Mouse (Mus musculus): ENCODE measurements around the gene Tmem45a. TPM values are rescaled to one million over a fixed set of nuclear protein-coding genes. Genes with fewer than 3 reads are reported as not detected.

The Tmem45a gene
- polyA plus RNA-seq, 1 experiment: 2.0 TPM

GRCm38 (mm10) chr16:56886616-56887116 lies 700 bp upstream of the Tmem45a start:
- TF ChIP-seq POLR2A (IDR thresholded peaks at IDR 0.05; ENCODE audit: low read depth, low read length) (no peak), CTCF (conservative IDR thresholded peaks at IDR 0.05; ENCODE audit: insufficient read depth, insufficient read length, low read depth, low read length) (no peak)
- no peak overlapping the region for H3K4me3 ChIP-seq (ENCODE audit: insufficient read depth, low read depth, low read length)

GRCm38 (mm10) chr16:56884811-56885210 lies 1.2 kb downstream of the Tmem45a start:
- TF ChIP-seq POLR2A (IDR thresholded peaks at IDR 0.05; ENCODE audit: low read depth, low read length) (no peak), CTCF (conservative IDR thresholded peaks at IDR 0.05; ENCODE audit: insufficient read depth, insufficient read length, low read depth, low read length) (no peak)
- H3K4me1 ChIP-seq (ENCODE audit: control insufficient read depth, insufficient read depth, low read length): no peaks in the 10 kb centered on the region
- 88% methylated on average over 6 of the region's 6 CpGs for WGBS
- H3K27me3 ChIP-seq (replicated peaks; ENCODE audit: control insufficient read depth, insufficient read depth, low read length): no peaks in the 10 kb centered on the region
- no peak overlapping the region for H3K27ac ChIP-seq (ENCODE audit: insufficient read depth, low read depth, low read length)
- DNase-seq: no peak
- no peaks in the 10 kb centered on the region for H3K36me3 ChIP-seq (ENCODE audit: control insufficient read depth, insufficient read depth, low read length)
- no peak overlapping the region for H3K4me3 ChIP-seq (ENCODE audit: insufficient read depth, low read depth, low read length)

More at GRCm38 (mm10) chr16:56886616-56887116, 700 bp upstream of the Tmem45a start:
- no peaks in the 10 kb centered on the region for H3K36me3 ChIP-seq (ENCODE audit: control insufficient read depth, insufficient read depth, low read length)
- no peaks in the 10 kb centered on the region for H3K4me1 ChIP-seq (ENCODE audit: control insufficient read depth, insufficient read depth, low read length)
- no peaks in the 10 kb centered on the region for H3K27me3 ChIP-seq (replicated peaks; ENCODE audit: control insufficient read depth, insufficient read depth, low read length)
- DNase-seq: no peak
- no peak overlapping the region for H3K27ac ChIP-seq (ENCODE audit: insufficient read depth, low read depth, low read length)
- WGBS: 25% methylated on average over 9 of the region's 9 CpGs

- H3K36me3 ChIP-seq (ENCODE audit: control insufficient read depth, insufficient read depth, low read length): no peaks in the 10 kb centered on the region
- no peak for TF ChIP-seq CTCF (conservative IDR thresholded peaks at IDR 0.05; ENCODE audit: insufficient read depth, insufficient read length, low read depth, low read length)
- TF ChIP-seq POLR2A (IDR thresholded peaks at IDR 0.05; ENCODE audit: low read depth, low read length): no peak
- no peak for DNase-seq
- WGBS: 39% methylated on average over 2 of the region's 2 CpGs
- no peak overlapping the region for H3K4me3 ChIP-seq (ENCODE audit: insufficient read depth, low read depth, low read length)
- no peak overlapping the region for H3K27ac ChIP-seq (ENCODE audit: insufficient read depth, low read depth, low read length)
- no peaks in the 10 kb centered on the region for H3K27me3 ChIP-seq (replicated peaks; ENCODE audit: control insufficient read depth, insufficient read depth, low read length)
- no peaks in the 10 kb centered on the region for H3K4me1 ChIP-seq (ENCODE audit: control insufficient read depth, insufficient read depth, low read length)
These were observed 12.6 kb downstream of the Tmem45a start for GRCm38 (mm10) chr16:56873410-56873809.

- no peaks in the 10 kb centered on the region for H3K4me1 ChIP-seq (ENCODE audit: control insufficient read depth, insufficient read depth, low read length)
- DNase-seq: peak; percentile 4
- 71% methylated on average over 3 of the region's 3 CpGs for WGBS
- H3K27me3 ChIP-seq (replicated peaks; ENCODE audit: control insufficient read depth, insufficient read depth, low read length): no peaks in the 10 kb centered on the region
- TF ChIP-seq CTCF (conservative IDR thresholded peaks at IDR 0.05; ENCODE audit: insufficient read depth, insufficient read length, low read depth, low read length) (no peak), POLR2A (IDR thresholded peaks at IDR 0.05; ENCODE audit: low read depth, low read length) (no peak)
- no peaks in the 10 kb centered on the region for H3K36me3 ChIP-seq (ENCODE audit: control insufficient read depth, insufficient read depth, low read length)
- no peak overlapping the region for H3K4me3 ChIP-seq (ENCODE audit: insufficient read depth, low read depth, low read length)
- H3K27ac ChIP-seq (ENCODE audit: insufficient read depth, low read depth, low read length): peak overlapping the region; percentile 31
These were observed 15.5 kb downstream of the Tmem45a start for GRCm38 (mm10) chr16:56870458-56870857.

- TF ChIP-seq CTCF (conservative IDR thresholded peaks at IDR 0.05; ENCODE audit: insufficient read depth, insufficient read length, low read depth, low read length) (no peak), POLR2A (IDR thresholded peaks at IDR 0.05; ENCODE audit: low read depth, low read length) (no peak)
- H3K27me3 ChIP-seq (replicated peaks; ENCODE audit: control insufficient read depth, insufficient read depth, low read length): no peaks in the 10 kb centered on the region
- no peak for DNase-seq
- no peaks in the 10 kb centered on the region for H3K36me3 ChIP-seq (ENCODE audit: control insufficient read depth, insufficient read depth, low read length)
- H3K27ac ChIP-seq (ENCODE audit: insufficient read depth, low read depth, low read length): no peak overlapping the region
- WGBS: 81% methylated on average over 5 of the region's 5 CpGs
- no peaks in the 10 kb centered on the region for H3K4me1 ChIP-seq (ENCODE audit: control insufficient read depth, insufficient read depth, low read length)
- H3K4me3 ChIP-seq (ENCODE audit: insufficient read depth, low read depth, low read length): no peak overlapping the region
These were observed 17.6 kb downstream of the Tmem45a start for GRCm38 (mm10) chr16:56868361-56868760.

GRCm38 (mm10) chr16:56867591-56867990 lies 18.4 kb downstream of the Tmem45a start:
- no peaks in the 10 kb centered on the region for H3K27me3 ChIP-seq (replicated peaks; ENCODE audit: control insufficient read depth, insufficient read depth, low read length)
- WGBS: 43% methylated on average over 4 of the region's 4 CpGs
- no peak for TF ChIP-seq POLR2A (IDR thresholded peaks at IDR 0.05; ENCODE audit: low read depth, low read length)
- no peak for TF ChIP-seq CTCF (conservative IDR thresholded peaks at IDR 0.05; ENCODE audit: insufficient read depth, insufficient read length, low read depth, low read length)
- DNase-seq: no peak
- no peaks in the 10 kb centered on the region for H3K4me1 ChIP-seq (ENCODE audit: control insufficient read depth, insufficient read depth, low read length)
- H3K36me3 ChIP-seq (ENCODE audit: control insufficient read depth, insufficient read depth, low read length): no peaks in the 10 kb centered on the region
- no peak overlapping the region for H3K27ac ChIP-seq (ENCODE audit: insufficient read depth, low read depth, low read length)
- no peak overlapping the region for H3K4me3 ChIP-seq (ENCODE audit: insufficient read depth, low read depth, low read length)

- Histone ChIP-seq H3K36me3 (ENCODE audit: control insufficient read depth, insufficient read depth, low read length) (no peaks in the 10 kb centered on the region), H3K27me3 (replicated peaks; ENCODE audit: control insufficient read depth, insufficient read depth, low read length) (no peaks in the 10 kb centered on the region; the same call in 1 of the 2 replicates), H3K27ac (ENCODE audit: insufficient read depth, low read depth, low read length) (no peak overlapping the region), H3K4me1 (ENCODE audit: control insufficient read depth, insufficient read depth, low read length) (no peaks in the 10 kb centered on the region), H3K4me3 (ENCODE audit: insufficient read depth, low read depth, low read length) (no peak overlapping the region)
- TF ChIP-seq POLR2A (IDR thresholded peaks at IDR 0.05; ENCODE audit: low read depth, low read length): no peak
- no peak for TF ChIP-seq CTCF (conservative IDR thresholded peaks at IDR 0.05; ENCODE audit: insufficient read depth, insufficient read length, low read depth, low read length)
- peak; percentile 8 for DNase-seq
- 55% methylated on average over 10 of the region's 10 CpGs for WGBS
These were observed 33.0 kb downstream of the Tmem45a start for GRCm38 (mm10) chr16:56852841-56853587.
